Mouse (Mus musculus) midbrain, embryonic 13.5 days (tissue): ENCODE results near the gene Gabbr2. TPM values are rescaled to one million over a fixed set of nuclear protein-coding genes. Genes with fewer than 3 reads are reported as not detected.

Experiments used
- ATAC-seq: fragments of 200-750 bp; cut with Nextera tagmentation; 2 replicates; pipeline ENCODE4 v1.8.0; 2017; ENCODE audit warnings: mild to moderate bottlenecking, moderate TSS enrichment, moderate library complexity
- H3K27ac ChIP-seq: fragments of 300-500 bp; sonication (generic); 2 replicates; pipeline ENCODE4 v1.5.1; 2015; ENCODE audit warnings: inconsistent platforms, mild to moderate bottlenecking, moderate library complexity
- H3K27me3 ChIP-seq: fragments of 300-500 bp; sonication (generic); 2 replicates; pipeline ENCODE4 v1.6.1; 2015; ENCODE audit warnings: mild to moderate bottlenecking, inconsistent platforms
- H3K36me3 ChIP-seq: fragments of 300-500 bp; sonication (generic); 2 replicates; pipeline ENCODE4 v1.6.1; 2015; ENCODE audit warnings: mild to moderate bottlenecking, inconsistent platforms
- H3K4me1 ChIP-seq: fragments of 300-500 bp; sonication (generic); replicated peaks from 2 replicates; pipeline ENCODE4 v1.6.1; 2015; ENCODE audit warnings: inconsistent platforms
- H3K4me2 ChIP-seq: fragments of 300-500 bp; sonication (generic); replicated peaks from 2 replicates; pipeline ENCODE4 v1.6.1; 2015; ENCODE audit warnings: moderate library complexity, mild to moderate bottlenecking, inconsistent platforms
- H3K4me3 ChIP-seq: fragments of 300-500 bp; sonication (generic); replicated peaks from 2 replicates; pipeline ENCODE4 v1.5.1; 2015; ENCODE audit warnings: mild to moderate bottlenecking, inconsistent platforms
- H3K9ac ChIP-seq: fragments of 300-500 bp; sonication (generic); replicated peaks from 2 replicates; pipeline ENCODE4 v1.6.1; 2015; ENCODE audit warnings: mild to moderate bottlenecking, inconsistent platforms
- H3K9me3 ChIP-seq: fragments of 300-500 bp; sonication (generic); 2 replicates; pipeline ENCODE4 v1.6.1; 2016; ENCODE audit warnings: mild to moderate bottlenecking, inconsistent platforms
- WGBS: fragments of 180-500 bp; shearing (Covaris S2); methylation state at CpG from one replicate; pipeline ENCODE4 v1.1.7; 2015; 5-methylcytosine and 5-hydroxymethylcytosine counted together
- polyA plus RNA-seq: library from polyadenylated mRNA; unstranded; fragments of >200 nt; fragmentation: Nextera tagmentation; extraction: Ambion mirVana; gene quantifications from 2 replicates; pipeline ENCODE4 v1.2.1, GENCODE M21; 2015

Gabbr2 gene
- polyA plus RNA-seq, 1 experiment from 2014 or later = 3.0 TPM

DNA sequence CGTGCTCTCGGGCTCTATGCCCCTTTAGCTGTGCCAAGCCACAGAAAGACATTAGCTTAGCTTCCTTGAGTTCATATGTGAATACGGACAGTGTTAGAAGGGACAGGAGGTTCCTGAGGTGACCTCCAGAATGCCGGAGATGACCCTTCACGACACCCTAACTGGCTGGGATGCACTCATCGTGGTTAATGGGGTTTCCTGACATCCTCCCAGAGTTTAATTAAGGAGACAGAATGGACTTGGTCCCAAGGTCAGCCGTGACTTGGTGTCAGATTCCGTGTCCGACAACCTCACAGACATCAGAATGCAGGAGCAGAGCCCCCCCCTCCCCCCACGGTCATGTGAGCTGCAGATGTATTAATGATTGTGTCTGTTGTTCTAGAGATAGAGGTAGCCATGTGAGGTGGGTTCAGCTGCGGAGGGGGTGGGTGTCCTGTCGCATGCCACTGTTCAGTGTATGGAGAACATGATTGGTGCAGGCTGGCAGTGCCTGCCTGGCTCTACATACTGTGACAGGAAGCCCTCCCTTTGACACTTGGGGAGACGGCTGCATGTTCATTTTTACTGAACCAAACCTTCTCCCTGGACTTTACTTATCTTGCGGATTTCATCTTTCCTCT is 303.4 kb downstream of the Gabbr2 start:
- Histone ChIP-seq H3K27me3 (no peaks in the 10 kb centered on the region), H3K4me1 (0 out of 2 replicates have a peak, but pooled peaks cover 4% of the 10 kb centered on the region), H3K4me3 (no peak overlapping the region), H3K9me3 (no peaks in the 10 kb centered on the region), H3K36me3 (no peaks in the 10 kb centered on the region), H3K4me2 (no peak overlapping the region), H3K9ac (no peak overlapping the region), H3K27ac (no peak overlapping the region)
- 84% methylated on average over 14 of the region's 14 CpGs for WGBS
- ATAC-seq = no peak

DNA sequence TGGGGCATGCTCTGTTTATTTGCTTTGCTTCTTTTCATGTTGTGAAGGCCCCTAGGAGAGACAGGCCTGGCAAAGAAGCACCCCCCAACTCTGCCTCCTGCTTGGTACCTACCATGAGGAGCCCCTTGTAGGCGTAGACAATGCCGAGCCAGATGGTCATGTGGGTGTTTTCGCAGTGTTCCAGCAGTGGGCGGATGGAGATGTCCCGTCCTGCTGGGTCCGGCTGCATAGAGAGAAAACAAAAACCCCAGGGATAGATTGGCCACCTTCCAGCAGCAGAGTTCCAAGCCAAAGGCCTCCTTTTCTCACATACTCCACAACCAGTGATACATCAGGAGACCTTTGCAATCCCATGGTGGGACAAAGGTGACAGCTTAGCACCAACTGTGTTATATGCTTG is 307.5 kb downstream of the Gabbr2 start:
- H3K4me2 ChIP-seq = no peak overlapping the region
- 59% methylated on average over 6 of the region's 6 CpGs for WGBS
- no peaks in the 10 kb centered on the region for H3K27me3 ChIP-seq
- no peaks in the 10 kb centered on the region for H3K9me3 ChIP-seq
- H3K4me1 ChIP-seq = 0 out of 2 replicates have a peak, but pooled peaks cover 4% of the 10 kb centered on the region
- ATAC-seq = no peak
- H3K27ac ChIP-seq = no peak overlapping the region
- H3K9ac ChIP-seq = no peak overlapping the region
- H3K4me3 ChIP-seq = no peak overlapping the region
- H3K36me3 ChIP-seq = no peaks in the 10 kb centered on the region

DNA sequence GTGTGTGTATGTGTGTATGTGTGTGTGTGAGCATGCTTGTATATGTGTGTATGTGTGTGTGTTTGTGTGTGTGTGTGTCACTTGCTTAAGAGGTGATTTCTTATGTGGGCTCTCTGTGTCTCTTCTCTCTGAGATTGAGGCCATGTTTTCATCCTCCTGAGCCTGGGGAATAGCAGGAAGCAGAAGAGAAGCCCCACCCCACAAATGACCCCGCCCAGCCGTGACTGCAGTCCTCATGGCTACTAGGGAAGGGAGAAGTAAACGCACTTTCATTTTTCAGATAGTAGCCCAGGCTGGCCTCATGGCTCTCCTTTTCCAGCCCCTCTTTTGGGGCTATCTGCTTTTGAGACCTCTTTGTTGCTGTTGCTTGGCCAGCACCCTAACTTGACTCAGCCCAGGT is 315.0 kb downstream of the Gabbr2 start:
- ATAC-seq = no peak
- H3K4me2 ChIP-seq = no peak overlapping the region
- peaks cover 16% of the 10 kb centered on the region for H3K36me3 ChIP-seq
- H3K9ac ChIP-seq = no peak overlapping the region
- H3K27ac ChIP-seq = no peak overlapping the region
- no peaks in the 10 kb centered on the region for H3K4me1 ChIP-seq
- H3K27me3 ChIP-seq = no peaks in the 10 kb centered on the region
- H3K9me3 ChIP-seq = no peaks in the 10 kb centered on the region
- WGBS = 56% methylated on average over 3 of the region's 3 CpGs
- H3K4me3 ChIP-seq = no peak overlapping the region

DNA sequence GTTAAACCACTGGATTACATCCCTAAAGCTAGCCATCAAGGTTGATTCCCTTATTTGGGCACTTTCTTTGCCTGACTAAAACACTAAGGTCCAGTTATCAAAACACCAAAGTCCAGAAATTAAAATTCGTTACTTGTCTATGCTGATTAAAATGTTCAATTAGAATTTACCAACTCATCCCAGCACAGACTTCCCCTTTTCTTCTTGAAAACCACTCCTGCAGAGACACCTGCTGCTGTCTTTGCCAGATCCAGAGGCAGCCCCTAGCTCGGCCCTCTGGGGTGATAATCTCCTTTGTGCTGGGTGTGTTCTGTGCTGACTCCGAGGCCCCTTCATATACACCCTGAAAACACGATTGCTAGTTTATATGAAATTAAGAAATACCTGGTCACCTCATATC is 315.7 kb downstream of the Gabbr2 start:
- ATAC-seq = no peak
- Histone ChIP-seq H3K9ac (no peak overlapping the region), H3K9me3 (no peaks in the 10 kb centered on the region), H3K4me3 (no peak overlapping the region), H3K4me2 (no peak overlapping the region), H3K4me1 (no peaks in the 10 kb centered on the region), H3K36me3 (peaks cover 16% of the 10 kb centered on the region), H3K27ac (no peak overlapping the region), H3K27me3 (no peaks in the 10 kb centered on the region)
- WGBS = 28% methylated on average over 4 of the region's 4 CpGs

DNA sequence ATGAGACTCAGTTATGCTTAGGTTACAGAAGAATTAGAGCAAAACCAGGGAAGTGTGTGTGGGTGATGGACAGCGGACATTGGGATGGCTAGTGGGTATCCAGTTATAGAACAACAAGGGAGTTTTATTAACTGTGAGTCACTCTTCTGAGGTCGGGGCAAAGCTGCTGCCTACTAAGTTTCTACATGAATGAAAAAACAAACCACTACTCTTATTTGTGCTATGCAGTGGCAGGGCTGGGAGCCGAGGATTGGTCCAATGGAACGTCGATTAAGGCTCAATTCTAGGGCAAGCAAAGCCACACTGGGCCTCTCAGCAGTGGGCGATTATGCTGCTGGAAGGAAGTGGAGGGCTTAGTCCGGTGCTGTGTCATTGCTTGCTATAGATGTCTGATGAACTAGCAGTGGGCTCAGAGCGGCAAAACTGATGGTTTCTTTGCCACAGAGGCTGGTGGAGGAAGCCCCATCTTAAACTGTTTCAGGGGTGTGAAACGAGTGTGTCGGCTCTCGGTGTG is 316.3 kb downstream of the Gabbr2 start:
- peaks cover 16% of the 10 kb centered on the region for H3K36me3 ChIP-seq
- H3K4me3 ChIP-seq = no peak overlapping the region
- no peak for ATAC-seq
- no peaks in the 10 kb centered on the region for H3K27me3 ChIP-seq
- no peaks in the 10 kb centered on the region for H3K4me1 ChIP-seq
- H3K9me3 ChIP-seq = no peaks in the 10 kb centered on the region
- H3K9ac ChIP-seq = no peak overlapping the region
- no peak overlapping the region for H3K27ac ChIP-seq
- no peak overlapping the region for H3K4me2 ChIP-seq
- 66% methylated on average over 11 of the region's 11 CpGs for WGBS

DNA sequence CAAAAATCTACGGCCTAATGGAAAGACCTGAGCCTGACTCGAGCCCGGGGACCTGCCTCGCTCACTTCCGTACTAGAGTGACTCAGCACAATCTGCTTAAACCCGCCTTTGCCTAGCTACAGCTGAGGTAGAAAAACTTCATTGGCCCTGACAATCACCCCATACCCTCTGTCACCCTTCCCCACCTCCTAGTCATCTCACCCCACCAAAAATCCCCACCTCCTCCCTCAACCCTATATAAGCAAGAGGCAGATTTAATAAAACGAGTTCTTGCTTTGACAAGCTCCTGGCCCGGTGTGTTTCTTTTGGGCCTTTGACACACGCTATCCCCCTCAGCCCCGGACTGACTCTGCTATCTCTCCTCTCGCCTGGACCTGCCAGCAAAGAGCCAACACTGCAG is 323.1 kb downstream of the Gabbr2 start:
- Histone ChIP-seq H3K4me2 (no peak overlapping the region), H3K36me3 (peaks cover 5% of the 10 kb centered on the region), H3K4me3 (no peak overlapping the region), H3K9me3 (no peaks in the 10 kb centered on the region), H3K27me3 (no peaks in the 10 kb centered on the region), H3K4me1 (peaks cover 18% of the 10 kb centered on the region), H3K9ac (no peak overlapping the region), H3K27ac (0 out of 2 replicates have a peak overlapping the region, but pooled peaks have one; percentile 9)
- 64% methylated on average over 11 of the region's 11 CpGs for WGBS
- ATAC-seq = no peak

DNA sequence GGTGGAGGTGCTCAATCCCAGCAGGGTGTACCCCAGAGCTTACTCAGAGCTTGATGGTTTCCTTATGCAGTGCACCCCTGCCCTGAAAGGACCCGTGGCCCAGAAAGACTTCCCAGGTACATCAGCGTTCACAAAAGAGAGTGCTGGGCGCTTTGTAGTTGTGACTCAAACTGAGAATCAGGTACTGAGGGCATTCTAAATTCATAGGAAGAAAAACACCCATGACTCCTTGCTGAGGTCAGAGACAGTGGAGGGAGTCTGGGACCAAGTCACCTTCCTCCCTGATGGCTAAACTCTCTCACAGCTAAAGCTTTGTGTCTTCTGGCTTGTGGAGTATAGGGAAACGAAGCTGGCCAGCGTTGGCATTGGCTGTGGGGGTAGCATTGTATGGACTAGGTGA is 325.3 kb downstream of the Gabbr2 start:
- H3K9ac ChIP-seq = no peak overlapping the region
- H3K27ac ChIP-seq = no peak overlapping the region
- ATAC-seq = no peak
- H3K4me2 ChIP-seq = no peak overlapping the region
- H3K36me3 ChIP-seq = no peaks in the 10 kb centered on the region
- H3K4me1 ChIP-seq = peaks cover 18% of the 10 kb centered on the region
- H3K9me3 ChIP-seq = no peaks in the 10 kb centered on the region
- H3K4me3 ChIP-seq = no peak overlapping the region
- WGBS = 57% methylated on average over 5 of the region's 5 CpGs
- peaks cover 5% of the 10 kb centered on the region; the same call in 1 of the 2 replicates for H3K27me3 ChIP-seq

DNA sequence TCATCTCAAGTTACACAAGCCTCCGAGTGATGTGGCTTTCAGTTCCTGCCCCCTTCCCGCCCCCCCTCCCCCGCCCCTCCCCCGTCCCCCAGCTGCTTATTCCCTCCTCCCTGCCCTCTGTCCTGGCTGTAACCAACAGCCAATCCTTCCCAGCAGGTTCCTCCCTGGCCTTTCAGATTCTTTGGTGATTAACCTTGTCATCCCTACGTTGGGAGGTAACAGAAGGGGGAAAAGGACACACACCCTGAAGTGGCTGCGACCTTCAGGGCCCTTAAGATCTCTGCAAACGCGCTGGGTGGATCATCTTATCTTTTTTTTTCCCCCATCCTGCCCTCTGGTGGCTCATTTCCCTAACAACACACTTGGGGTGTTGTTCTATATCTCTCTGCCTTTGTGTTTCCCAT is 326.3 kb downstream of the Gabbr2 start:
- Histone ChIP-seq H3K4me1 (peaks cover 18% of the 10 kb centered on the region), H3K9ac (no peak overlapping the region), H3K4me3 (no peak overlapping the region), H3K27ac (no peak overlapping the region), H3K36me3 (no peaks in the 10 kb centered on the region), H3K4me2 (peak overlapping the region; percentile 60; the same call in 1 of the 2 replicates), H3K9me3 (no peaks in the 10 kb centered on the region), H3K27me3 (peaks cover 7% of the 10 kb centered on the region; the same call in 1 of the 2 replicates)
- ATAC-seq = no peak
- WGBS = 0% methylated on average over 8 of the region's 8 CpGs

DNA sequence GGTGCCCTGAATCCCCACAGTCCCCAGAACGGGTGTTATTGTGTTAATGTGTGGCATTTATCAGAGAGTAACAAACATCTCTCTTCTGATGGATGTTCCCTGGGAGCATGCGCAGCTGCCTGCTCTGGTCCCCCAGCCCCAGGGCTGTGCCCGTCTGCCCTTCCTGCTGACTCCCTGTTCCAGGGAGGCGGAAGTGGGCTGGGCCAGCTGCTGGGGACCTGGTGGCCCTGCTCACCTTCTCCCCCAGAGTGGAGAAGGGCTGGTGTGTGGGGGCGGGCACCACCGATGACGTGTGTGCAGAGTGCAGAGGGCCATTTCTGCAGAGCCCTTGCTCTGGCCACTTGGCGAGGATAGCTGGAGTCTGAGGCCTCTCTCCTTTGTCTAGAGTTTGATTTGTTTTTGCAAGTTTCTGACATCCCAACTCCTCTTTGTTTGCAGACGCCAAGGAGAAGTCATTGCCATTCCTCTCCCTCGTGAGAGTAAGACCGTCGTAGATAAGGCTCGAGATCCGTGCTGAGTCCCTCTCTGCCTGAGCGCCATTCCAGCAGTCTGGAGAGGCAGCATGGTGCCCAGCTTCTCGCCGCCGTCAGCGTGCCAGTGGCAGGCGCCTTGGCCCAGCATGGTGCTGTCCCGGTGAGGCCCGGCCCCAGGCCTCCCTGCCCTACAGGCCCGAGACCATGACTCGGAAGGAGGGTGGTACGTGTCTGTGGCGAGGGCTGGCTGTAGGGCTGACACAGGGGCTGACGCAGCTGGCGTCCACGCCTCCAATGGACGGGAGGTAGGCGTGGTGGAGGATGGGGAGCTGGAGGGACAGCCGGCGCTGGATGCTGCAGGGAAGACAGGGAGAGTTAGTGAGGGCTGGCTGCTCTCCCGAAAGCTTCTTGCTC is 327.3 kb downstream of the Gabbr2 start:
- peak overlapping the region; percentile 81 for H3K27ac ChIP-seq
- 4% methylated on average over 34 of the region's 34 CpGs for WGBS
- peak; percentile 88 for ATAC-seq

DNA sequence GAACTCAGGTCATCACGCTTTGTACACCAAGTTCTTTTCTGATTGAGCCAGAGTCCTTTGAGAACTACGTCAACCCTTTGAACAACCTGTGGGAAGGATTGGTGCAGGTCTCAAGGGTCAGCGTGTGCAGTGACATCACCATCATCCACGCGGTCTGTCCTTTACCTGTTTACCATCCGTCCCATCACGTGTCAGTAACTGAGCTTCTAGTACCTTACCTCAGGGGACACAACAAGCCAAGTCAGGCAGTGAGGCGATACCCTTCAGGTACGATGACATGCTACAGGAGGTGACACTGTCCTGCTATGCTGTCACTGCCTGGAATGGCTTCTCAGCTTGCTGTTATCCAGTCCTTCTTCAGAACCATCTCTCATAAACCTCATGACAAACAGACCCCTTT is 330.2 kb downstream of the Gabbr2 start:
- Histone ChIP-seq H3K9me3 (no peaks in the 10 kb centered on the region), H3K4me3 (no peak overlapping the region), H3K4me2 (no peak overlapping the region), H3K27ac (no peak overlapping the region), H3K27me3 (peaks cover 11% of the 10 kb centered on the region; the same call in 1 of the 2 replicates), H3K9ac (no peak overlapping the region), H3K4me1 (peaks cover 9% of the 10 kb centered on the region), H3K36me3 (no peaks in the 10 kb centered on the region)
- no peak for ATAC-seq
- WGBS = 79% methylated on average over 9 of the region's 9 CpGs

More for the DNA sequence above, 327.3 kb downstream of the Gabbr2 start:
- peaks cover 11% of the 10 kb centered on the region; the same call in 1 of the 2 replicates for H3K27me3 ChIP-seq
- H3K9ac ChIP-seq = peak overlapping the region; percentile 50
- H3K36me3 ChIP-seq = no peaks in the 10 kb centered on the region
- no peaks in the 10 kb centered on the region for H3K9me3 ChIP-seq
- peak overlapping the region; percentile 60 for H3K4me2 ChIP-seq
- H3K4me1 ChIP-seq = peaks cover 16% of the 10 kb centered on the region
- H3K4me3 ChIP-seq = peak overlapping the region; percentile 37

DNA sequence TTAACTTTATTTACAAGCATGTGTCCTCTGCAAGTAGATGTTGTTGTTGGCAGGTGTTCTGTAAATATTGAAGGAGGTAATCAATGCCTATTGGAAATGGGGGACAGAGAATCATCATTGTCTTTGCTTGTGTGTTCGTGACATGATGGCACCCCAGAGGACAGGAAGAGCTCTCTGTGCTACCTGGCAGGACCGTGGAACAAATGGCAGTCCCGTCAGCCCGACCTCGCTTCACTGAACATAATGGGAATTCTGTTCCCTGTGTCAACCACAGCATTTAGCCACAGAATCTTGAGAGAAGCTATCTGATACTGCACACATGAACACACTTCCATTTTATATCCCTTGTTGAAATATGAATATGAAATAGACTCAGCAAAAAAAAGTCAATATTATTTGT is 332.7 kb downstream of the Gabbr2 start:
- Histone ChIP-seq H3K4me3 (no peak overlapping the region), H3K36me3 (no peaks in the 10 kb centered on the region), H3K4me2 (no peak overlapping the region), H3K27me3 (peaks cover 11% of the 10 kb centered on the region; the same call in 1 of the 2 replicates), H3K9ac (no peak overlapping the region), H3K4me1 (peaks cover 3% of the 10 kb centered on the region; the same call in 1 of the 2 replicates), H3K27ac (no peak overlapping the region), H3K9me3 (no peaks in the 10 kb centered on the region)
- WGBS = 72% methylated on average over 5 of the region's 5 CpGs
- no peak for ATAC-seq

DNA sequence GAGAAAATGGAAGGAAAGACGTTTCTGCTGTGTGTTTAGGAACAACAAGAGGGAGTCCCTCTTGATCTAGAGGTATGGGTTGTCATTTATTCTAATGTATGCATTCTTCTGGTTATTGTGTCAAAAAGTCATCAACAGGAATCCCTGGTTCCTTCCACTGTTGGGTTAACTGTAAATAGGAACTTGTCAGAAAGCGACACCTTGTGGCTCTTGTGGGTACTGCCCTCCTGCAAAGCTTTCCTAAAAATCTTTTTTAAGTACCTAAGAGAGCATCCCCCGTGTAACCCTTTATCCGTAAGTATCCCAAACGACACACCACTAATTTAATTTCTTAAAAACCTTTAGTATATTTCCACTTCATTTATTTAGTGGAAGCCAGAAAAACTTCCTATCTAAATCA is 334.6 kb downstream of the Gabbr2 start:
- WGBS = 13% methylated on average over 5 of the region's 5 CpGs
- no peaks in the 10 kb centered on the region for H3K36me3 ChIP-seq
- peaks cover 21% of the 10 kb centered on the region for H3K27me3 ChIP-seq
- no peak overlapping the region for H3K27ac ChIP-seq
- H3K4me3 ChIP-seq = no peak overlapping the region
- H3K9ac ChIP-seq = no peak overlapping the region
- no peak overlapping the region for H3K4me2 ChIP-seq
- ATAC-seq = no peak
- H3K9me3 ChIP-seq = no peaks in the 10 kb centered on the region
- no peaks in the 10 kb centered on the region for H3K4me1 ChIP-seq
